Mouse (Mus musculus) liver, embryonic 11.5 days (tissue): ENCODE measurements around the gene Pdpr. TPM values are rescaled to one million over a fixed set of nuclear protein-coding genes. Genes with fewer than 3 reads are reported as not detected.

ENCODE experiments used
- ATAC-seq: fragments of 200-750 bp; cut with Nextera tagmentation; replicated peaks from 2 replicates; pipeline ENCODE4 v1.8.0; 2017; ENCODE audit warnings: moderate number of reproducible peaks, mild to moderate bottlenecking, moderate TSS enrichment, moderate library complexity; ENCODE audit not compliant: low FRiP score
- DNase-seq: peaks from one replicate; pipeline ENCODE4 v3.0.0-alpha.2; 2017; ENCODE audit warnings: low spot score
- H3K27ac ChIP-seq: fragments of 300-500 bp; sonication (generic); 2 replicates; pipeline ENCODE4 v1.5.1; 2014; ENCODE audit warnings: mild to moderate bottlenecking, low read depth, low read length, control low read depth
- H3K27me3 ChIP-seq: fragments of 300-500 bp; sonication (generic); replicated peaks from 2 replicates; pipeline ENCODE4 v1.6.1; 2014; ENCODE audit warnings: low read length, mixed read lengths; ENCODE audit not compliant: control insufficient read depth, insufficient read depth
- H3K36me3 ChIP-seq: fragments of 300-500 bp; sonication (generic); 2 replicates; pipeline ENCODE4 v1.6.1; 2014; ENCODE audit warnings: mild to moderate bottlenecking, low read length, moderate library complexity, mixed read lengths; ENCODE audit not compliant: control insufficient read depth, insufficient read depth
- H3K4me1 ChIP-seq: fragments of 300-500 bp; sonication (generic); replicated peaks from 2 replicates; pipeline ENCODE4 v1.6.1; 2014; ENCODE audit warnings: low read length, mixed read lengths; ENCODE audit not compliant: control insufficient read depth, insufficient read depth
- H3K4me2 ChIP-seq: fragments of 300-500 bp; sonication (generic); 2 replicates; pipeline ENCODE4 v1.6.1; 2014; ENCODE audit warnings: mild to moderate bottlenecking, control low read depth, moderate library complexity
- H3K4me3 ChIP-seq: fragments of 300-500 bp; sonication (generic); 2 replicates; pipeline ENCODE4 v1.5.1; 2014; ENCODE audit warnings: low read depth, low read length, control low read depth
- H3K9ac ChIP-seq: fragments of 300-500 bp; sonication (generic); 2 replicates; pipeline ENCODE4 v1.6.1; 2014; ENCODE audit warnings: low read depth, low read length, control low read depth
- H3K9me3 ChIP-seq: fragments of 300-500 bp; sonication (generic); 2 replicates; pipeline ENCODE4 v1.6.1; 2016; ENCODE audit warnings: low read length, inconsistent platforms, mixed read lengths; ENCODE audit not compliant: control insufficient read depth
- WGBS: fragments of 180-500 bp; shearing (Covaris S2); extraction: QIAGEN DNeasy Blood & Tissue Kit; methylation state at CpG from one replicate; pipeline ENCODE4 v1.1.7; 2014; 5-methylcytosine and 5-hydroxymethylcytosine counted together
- polyA plus RNA-seq: library from polyadenylated mRNA; unstranded; fragments of >200 nt; fragmentation: Nextera tagmentation; extraction: Ambion mirVana; gene quantifications from 2 replicates; pipeline ENCODE4 v1.2.1, GENCODE M21; 2014

Pdpr gene
- polyA plus RNA-seq, 1 experiment from 2014 or later, result 5.1 TPM

GRCm38 (mm10) chr8:111185472-111185947 lies 91.1 kb downstream of the Pdpr start:
- ATAC-seq (no peak), DNase-seq (no peak)
- Histone ChIP-seq H3K27me3 (no peaks in the 10 kb centered on the region), H3K4me1 (no peaks in the 10 kb centered on the region), H3K27ac (no peak overlapping the region), H3K4me3 (no peak overlapping the region), H3K36me3 (peaks cover 13% of the 10 kb centered on the region; the same call in 1 of the 2 replicates), H3K4me2 (no peak overlapping the region), H3K9me3 (no peaks in the 10 kb centered on the region), H3K9ac (no peak overlapping the region)
- WGBS, result 81% methylated on average over 4 of the region's 4 CpGs

Other genes starting within 250 kb of the Pdpr start
- 51.4 and 57.3 TPM in 2 replicates for gene Cog4, start 248.0 kb upstream of the Pdpr start, polyA plus RNA-seq
- 187 and 214 TPM in 2 replicates for gene Sf3b3, start 247.8 kb upstream of the Pdpr start, polyA plus RNA-seq
- gene Fuk, start 192.1 kb upstream of the Pdpr start, polyA plus RNA-seq, result 6.8 and 9.0 TPM in 2 replicates
- gene St3gal2, start 174.7 kb upstream of the Pdpr start, polyA plus RNA-seq, result 21.9 and 22.0 TPM in 2 replicates
- gene Ddx19a, start 96.8 kb upstream of the Pdpr start, polyA plus RNA-seq, result 35.0 TPM in 2 replicates
- 7.1 TPM in 2 replicates for gene Ddx19b, start 62.9 kb upstream of the Pdpr start, polyA plus RNA-seq
- gene Aars, start 61.5 kb upstream of the Pdpr start, polyA plus RNA-seq, result 86.5 and 96.2 TPM in 2 replicates
- gene Exosc6, start 38.3 kb upstream of the Pdpr start, polyA plus RNA-seq, result 25.7 and 31.6 TPM in 2 replicates
- not detected in 2 replicates for gene Clec18a, start 2.2 kb upstream of the Pdpr start, polyA plus RNA-seq
- 36.4 and 40.1 TPM in 2 replicates for gene Glg1, start 164.6 kb downstream of the Pdpr start, polyA plus RNA-seq
- 81.6 and 96.1 TPM in 2 replicates for gene Rfwd3, start 205.6 kb downstream of the Pdpr start, polyA plus RNA-seq
- gene Mlkl, start 243.5 kb downstream of the Pdpr start, polyA plus RNA-seq, result 2.6 and 3.0 TPM in 2 replicates